Mouse (Mus musculus) forebrain, embryonic 13.5 days (tissue): ENCODE results near the gene Rps6kc1. TPM values are rescaled to one million over a fixed set of nuclear protein-coding genes. Genes with fewer than 3 reads are reported as not detected.

ENCODE experiments used
- ATAC-seq: fragments of 200-750 bp; cut with Nextera tagmentation; 2 replicates; pipeline ENCODE4 v1.8.0; 2017
- H3K27ac ChIP-seq: fragments of 300-500 bp; sonication (generic); 2 replicates; pipeline ENCODE4 v1.5.1; 2015; ENCODE audit warnings: inconsistent platforms, mild to moderate bottlenecking, moderate library complexity
- H3K27me3 ChIP-seq: fragments of 300-500 bp; sonication (generic); 2 replicates; pipeline ENCODE4 v1.6.1; 2015; ENCODE audit warnings: mild to moderate bottlenecking, inconsistent platforms
- H3K36me3 ChIP-seq: fragments of 300-500 bp; sonication (generic); 2 replicates; pipeline ENCODE4 v1.6.1; 2015; ENCODE audit warnings: mild to moderate bottlenecking, inconsistent platforms; ENCODE audit not compliant: poor library complexity, severe bottlenecking
- H3K4me1 ChIP-seq: fragments of 300-500 bp; sonication (generic); 2 replicates; pipeline ENCODE4 v1.6.1; 2015; ENCODE audit warnings: inconsistent platforms
- H3K4me2 ChIP-seq: fragments of 300-500 bp; sonication (generic); 2 replicates; pipeline ENCODE4 v1.6.1; 2015; ENCODE audit warnings: inconsistent platforms, mild to moderate bottlenecking, moderate library complexity
- H3K4me3 ChIP-seq: fragments of 300-500 bp; sonication (generic); 2 replicates; pipeline ENCODE4 v1.5.1; 2015; ENCODE audit warnings: mild to moderate bottlenecking, inconsistent platforms
- H3K9ac ChIP-seq: fragments of 300-500 bp; sonication (generic); 2 replicates; pipeline ENCODE4 v1.6.1; 2015; ENCODE audit warnings: mild to moderate bottlenecking, inconsistent platforms
- H3K9me3 ChIP-seq: fragments of 300-500 bp; sonication (generic); replicated peaks from 2 replicates; pipeline ENCODE4 v1.6.1; 2016; ENCODE audit warnings: inconsistent platforms
- WGBS: fragments of 180-500 bp; shearing (Covaris S2); methylation state at CpG from one replicate; pipeline ENCODE4 v1.1.7; 2015; 5-methylcytosine and 5-hydroxymethylcytosine counted together
- polyA plus RNA-seq: library from polyadenylated mRNA; unstranded; fragments of >200 nt; fragmentation: Nextera tagmentation; extraction: Ambion mirVana; gene quantifications from 2 replicates; pipeline ENCODE4 v1.2.1, GENCODE M21; 2015

Gene Rps6kc1
- polyA plus RNA-seq, 1 experiment from 2014 or later: 20.2 TPM

DNA sequence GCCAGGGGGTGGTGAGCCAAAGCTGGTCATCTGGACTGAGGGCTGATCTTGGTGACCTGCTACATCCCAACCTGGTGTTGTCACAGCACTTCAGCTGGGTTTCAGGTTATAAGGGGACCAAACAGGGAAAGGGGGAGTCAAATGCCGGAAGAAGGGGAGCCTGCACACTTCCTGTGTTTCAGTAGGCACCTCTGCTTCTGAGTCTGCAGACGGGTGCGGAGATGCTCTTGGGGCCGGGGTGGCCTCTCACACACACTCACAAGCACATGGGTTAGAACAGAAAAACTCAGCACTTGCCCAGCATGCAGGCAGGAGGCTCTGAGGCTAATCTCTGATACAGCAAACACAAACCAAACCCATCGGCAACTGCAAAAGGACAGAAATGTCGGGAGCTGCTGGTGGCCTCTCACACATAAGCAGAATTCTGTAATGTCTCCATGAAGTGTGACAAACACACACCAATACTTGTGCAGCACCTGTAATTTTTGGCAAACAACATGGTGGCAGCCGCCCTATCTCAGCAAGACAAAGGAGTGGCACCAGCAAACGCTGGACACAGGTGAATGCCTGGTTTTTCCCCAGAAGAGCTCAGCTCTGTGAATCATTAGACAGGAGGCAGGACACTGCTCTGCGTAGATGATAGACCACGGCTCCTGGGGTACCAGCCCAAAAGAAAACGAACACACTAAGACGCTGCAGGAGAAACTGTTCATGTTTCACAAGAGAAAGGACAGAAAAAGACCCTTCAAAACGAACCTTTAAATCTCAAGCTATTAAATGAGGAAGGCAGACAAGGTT, 139.3 kb downstream of the Rps6kc1 start:
- H3K4me1 ChIP-seq: no peaks in the 10 kb centered on the region
- H3K9ac ChIP-seq: no peak overlapping the region
- no peak for ATAC-seq
- H3K4me2 ChIP-seq: no peak overlapping the region
- H3K36me3 ChIP-seq: peaks cover 22% of the 10 kb centered on the region; the same call in 1 of the 2 replicates
- WGBS: 89% methylated on average over 13 of the region's 13 CpGs
- no peak overlapping the region for H3K4me3 ChIP-seq
- no peaks in the 10 kb centered on the region for H3K9me3 ChIP-seq
- no peaks in the 10 kb centered on the region for H3K27me3 ChIP-seq
- H3K27ac ChIP-seq: no peak overlapping the region

GRCm38 (mm10) chr1:190769748-190770147, 141.8 kb downstream of the Rps6kc1 start:
- Histone ChIP-seq H3K9me3 (no peaks in the 10 kb centered on the region), H3K4me3 (no peak overlapping the region), H3K27ac (no peak overlapping the region), H3K4me1 (no peaks in the 10 kb centered on the region), H3K9ac (no peak overlapping the region), H3K36me3 (peaks cover 6% of the 10 kb centered on the region; the same call in 1 of the 2 replicates), H3K27me3 (no peaks in the 10 kb centered on the region), H3K4me2 (no peak overlapping the region)
- whole genome bisulfite sequencing: 81% methylated on average over 7 of the region's 7 CpGs
- no peak for ATAC-seq

DNA sequence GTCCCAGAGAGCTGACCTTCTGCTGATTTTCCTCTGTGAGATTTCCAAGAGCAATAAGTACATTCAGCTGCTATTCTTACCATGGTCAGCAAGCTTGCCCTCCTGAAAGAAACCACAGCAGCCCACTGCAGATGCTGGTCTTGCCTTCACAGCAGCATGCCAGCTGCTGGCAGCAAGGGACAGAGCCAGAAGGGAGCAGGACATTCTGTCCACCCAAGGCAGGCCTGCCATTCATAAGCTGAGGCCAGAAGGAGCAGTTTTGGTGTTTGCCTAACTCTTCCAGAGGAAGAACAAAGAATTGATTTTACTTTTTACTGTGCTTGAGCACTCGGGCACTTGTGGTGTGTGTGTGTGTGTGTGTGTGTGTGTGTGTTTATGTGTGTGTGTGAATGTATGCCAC, 143.3 kb downstream of the Rps6kc1 start:
- Histone ChIP-seq H3K9ac (no peak overlapping the region), H3K27ac (no peak overlapping the region), H3K4me1 (peaks cover 8% of the 10 kb centered on the region; the same call in 1 of the 2 replicates), H3K36me3 (peaks cover 3% of the 10 kb centered on the region; the same call in 1 of the 2 replicates), H3K9me3 (no peaks in the 10 kb centered on the region), H3K4me3 (no peak overlapping the region), H3K27me3 (no peaks in the 10 kb centered on the region), H3K4me2 (no peak overlapping the region)
- 100% methylated on average over 1 of the region's 1 CpGs for WGBS
- no peak for ATAC-seq

DNA sequence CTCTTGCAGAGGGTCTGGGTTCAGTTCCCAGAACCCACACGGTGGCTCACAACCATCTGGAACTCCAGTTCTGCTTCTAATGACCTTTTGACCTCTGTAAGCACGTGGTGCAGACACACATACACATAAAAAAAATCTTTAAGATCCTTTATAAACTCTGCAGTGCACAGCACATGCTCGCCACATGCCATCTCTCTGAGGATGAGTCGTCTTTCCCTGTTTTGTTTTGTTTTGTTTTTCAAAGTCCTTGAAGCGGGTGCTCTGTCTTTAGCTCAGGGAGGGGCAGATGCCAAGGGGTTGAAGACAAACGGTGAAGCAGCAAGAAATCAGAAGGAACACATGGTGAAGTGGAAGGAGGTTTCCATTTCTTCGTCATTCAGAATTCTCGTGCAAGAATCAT, 143.9 kb downstream of the Rps6kc1 start:
- no peak overlapping the region for H3K9ac ChIP-seq
- H3K27me3 ChIP-seq: no peaks in the 10 kb centered on the region
- no peak overlapping the region for H3K27ac ChIP-seq
- H3K4me1 ChIP-seq: peaks cover 8% of the 10 kb centered on the region; the same call in 1 of the 2 replicates
- H3K4me3 ChIP-seq: no peak overlapping the region
- no peak for ATAC-seq
- no peaks in the 10 kb centered on the region for H3K9me3 ChIP-seq
- 71% methylated on average over 8 of the region's 8 CpGs for WGBS
- no peak overlapping the region for H3K4me2 ChIP-seq
- no peaks in the 10 kb centered on the region; the same call in 1 of the 2 replicates for H3K36me3 ChIP-seq

DNA sequence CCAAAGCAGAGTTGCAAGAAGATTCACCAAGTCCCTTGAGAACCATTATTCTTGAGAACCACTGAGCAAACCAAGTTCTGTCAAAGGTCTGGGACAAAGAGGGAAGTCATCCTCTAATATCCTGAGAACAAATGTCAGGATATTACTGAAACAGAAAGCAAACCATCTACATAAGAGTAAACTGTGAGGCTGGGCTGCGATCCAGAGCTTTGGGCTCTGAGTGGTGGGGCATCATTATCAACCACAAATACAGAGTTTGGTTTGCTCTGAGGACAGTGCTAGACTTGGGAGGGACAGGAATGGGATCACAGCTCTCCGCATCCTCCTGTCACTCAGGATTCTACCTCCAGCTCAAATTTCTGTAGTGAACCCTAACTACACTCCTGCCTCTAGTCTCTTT, 144.8 kb downstream of the Rps6kc1 start:
- Histone ChIP-seq H3K9ac (no peak overlapping the region), H3K4me1 (peaks cover 11% of the 10 kb centered on the region), H3K4me3 (no peak overlapping the region), H3K27ac (no peak overlapping the region), H3K36me3 (no peaks in the 10 kb centered on the region; the same call in 1 of the 2 replicates), H3K9me3 (no peaks in the 10 kb centered on the region), H3K4me2 (no peak overlapping the region), H3K27me3 (no peaks in the 10 kb centered on the region)
- WGBS: 96% methylated on average over 2 of the region's 2 CpGs
- no peak for ATAC-seq

DNA sequence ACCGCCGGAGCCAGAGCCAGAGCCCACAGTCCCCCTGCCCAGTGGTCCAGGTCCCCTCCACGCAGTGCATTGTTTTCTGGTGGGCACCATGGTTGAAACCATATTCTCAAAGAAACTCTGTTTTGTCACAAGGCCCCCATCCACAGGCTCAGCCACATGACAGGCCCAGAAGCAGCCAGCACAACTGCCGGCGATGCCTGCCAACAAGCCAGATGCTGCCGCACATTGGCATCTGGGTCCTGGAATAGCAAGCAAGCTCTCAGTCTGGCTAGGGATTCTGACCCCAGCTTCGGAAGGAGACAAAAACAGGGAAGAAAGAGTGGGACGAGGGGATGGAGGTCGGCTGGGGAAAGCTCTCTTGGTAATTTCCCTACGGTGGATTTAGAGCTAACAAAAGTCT, 147.8 kb downstream of the Rps6kc1 start:
- Histone ChIP-seq H3K4me2 (no peak overlapping the region), H3K27me3 (no peaks in the 10 kb centered on the region), H3K9ac (no peak overlapping the region), H3K4me1 (peaks cover 13% of the 10 kb centered on the region), H3K9me3 (no peaks in the 10 kb centered on the region), H3K4me3 (no peak overlapping the region), H3K27ac (no peak overlapping the region), H3K36me3 (no peaks in the 10 kb centered on the region)
- WGBS: 70% methylated on average over 10 of the region's 10 CpGs
- no peak; the same call in 1 of the 2 replicates for ATAC-seq

DNA sequence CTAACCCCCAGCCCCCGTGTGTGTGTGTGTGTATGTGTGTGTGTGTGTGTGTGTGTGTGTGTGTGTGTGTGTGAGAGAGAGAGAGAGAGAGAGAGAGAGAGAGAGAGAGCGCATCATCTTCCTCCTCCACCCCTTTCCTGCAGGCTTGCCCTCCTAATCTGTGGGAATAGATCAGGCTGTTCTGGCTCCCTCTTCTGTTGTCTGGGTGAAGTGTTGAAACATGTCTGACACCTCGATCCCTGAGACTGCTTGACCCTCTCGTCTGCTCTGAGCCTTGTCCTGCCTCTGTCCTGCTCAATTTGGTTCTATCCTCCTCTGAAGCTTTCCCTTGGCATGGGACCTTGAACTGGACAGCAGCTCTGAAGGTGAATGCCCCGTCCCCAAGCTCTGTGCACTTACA, 149.8 kb downstream of the Rps6kc1 start:
- Histone ChIP-seq H3K27ac (no peak overlapping the region; the same call in 1 of the 2 replicates), H3K9me3 (no peaks in the 10 kb centered on the region), H3K4me3 (no peak overlapping the region), H3K4me1 (peaks cover 18% of the 10 kb centered on the region), H3K27me3 (no peaks in the 10 kb centered on the region), H3K36me3 (no peaks in the 10 kb centered on the region), H3K9ac (no peak overlapping the region), H3K4me2 (no peak overlapping the region)
- no peak for ATAC-seq
- 40% methylated on average over 4 of the region's 5 CpGs for WGBS

- no peak for ATAC-seq
- H3K4me1 ChIP-seq: peaks cover 10% of the 10 kb centered on the region
- H3K27ac ChIP-seq: no peak overlapping the region
- whole genome bisulfite sequencing: 86% methylated on average over 7 of the region's 8 CpGs
- no peaks in the 10 kb centered on the region for H3K36me3 ChIP-seq
- H3K27me3 ChIP-seq: no peaks in the 10 kb centered on the region
- no peaks in the 10 kb centered on the region for H3K9me3 ChIP-seq
- no peak overlapping the region for H3K4me2 ChIP-seq
- H3K9ac ChIP-seq: no peak overlapping the region
- H3K4me3 ChIP-seq: no peak overlapping the region
These were observed 153.7 kb downstream of the Rps6kc1 start for GRCm38 (mm10) chr1:190757899-190758298.

- 13% methylated on average over 8 of the region's 8 CpGs for WGBS
- peak; percentile 93 for ATAC-seq
- 0 out of 2 replicates have a peak, but pooled peaks cover 4% of the 10 kb centered on the region for H3K36me3 ChIP-seq
- no peak overlapping the region for H3K4me3 ChIP-seq
- peaks cover 16% of the 10 kb centered on the region for H3K4me1 ChIP-seq
- H3K4me2 ChIP-seq: peak overlapping the region; percentile 4; the same call in 1 of the 2 replicates
- no peaks in the 10 kb centered on the region for H3K27me3 ChIP-seq
- H3K9me3 ChIP-seq: peaks cover 13% of the 10 kb centered on the region
- H3K27ac ChIP-seq: peak overlapping the region; percentile 77
- H3K9ac ChIP-seq: no peak overlapping the region
These were observed 159.6 kb downstream of the Rps6kc1 start for GRCm38 (mm10) chr1:190751794-190752570.

- H3K36me3 ChIP-seq: 0 out of 2 replicates have a peak, but pooled peaks cover 4% of the 10 kb centered on the region
- H3K9ac ChIP-seq: no peak overlapping the region
- no peak for ATAC-seq
- peaks cover 18% of the 10 kb centered on the region for H3K9me3 ChIP-seq
- H3K4me1 ChIP-seq: peaks cover 16% of the 10 kb centered on the region
- no peaks in the 10 kb centered on the region for H3K27me3 ChIP-seq
- 88% methylated on average over 10 of the region's 10 CpGs for WGBS
- H3K4me2 ChIP-seq: no peak overlapping the region
- no peak overlapping the region for H3K27ac ChIP-seq
- H3K4me3 ChIP-seq: no peak overlapping the region
These were observed 162.6 kb downstream of the Rps6kc1 start for GRCm38 (mm10) chr1:190748937-190749336.

DNA sequence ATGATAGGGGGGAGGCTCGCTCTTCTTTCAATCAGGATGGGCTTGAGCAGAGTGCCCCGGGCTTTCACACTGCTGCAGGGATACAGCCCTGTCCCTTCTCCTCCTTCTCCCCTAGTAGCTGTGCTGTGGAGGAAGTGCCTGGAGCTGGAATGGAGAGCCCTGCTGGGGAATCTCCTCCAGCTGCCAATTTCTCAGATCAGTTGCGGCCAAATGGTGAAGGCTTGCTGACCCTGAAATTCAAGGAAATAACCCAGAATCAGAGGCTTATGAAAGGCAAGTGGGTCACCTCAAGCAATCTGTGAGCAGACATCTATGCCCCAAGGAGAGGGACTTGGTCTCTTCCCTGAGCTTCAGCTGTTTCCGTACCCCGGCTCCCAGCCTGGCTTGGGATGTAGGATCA, 170.1 kb downstream of the Rps6kc1 start:
- Histone ChIP-seq H3K4me3 (no peak overlapping the region), H3K9me3 (peaks cover 5% of the 10 kb centered on the region), H3K4me1 (no peaks in the 10 kb centered on the region), H3K27ac (no peak overlapping the region), H3K9ac (no peak overlapping the region), H3K27me3 (no peaks in the 10 kb centered on the region), H3K4me2 (no peak overlapping the region), H3K36me3 (no peaks in the 10 kb centered on the region)
- WGBS: 86% methylated on average over 5 of the region's 5 CpGs
- no peak for ATAC-seq

- H3K27ac ChIP-seq: no peak overlapping the region
- WGBS: 82% methylated on average over 6 of the region's 6 CpGs
These were observed 178.8 kb downstream of the Rps6kc1 start for GRCm38 (mm10) chr1:190732803-190733202.

More at GRCm38 (mm10) chr1:190732803-190733202, 178.8 kb downstream of the Rps6kc1 start:
- no peak overlapping the region for H3K4me3 ChIP-seq
- no peaks in the 10 kb centered on the region for H3K9me3 ChIP-seq
- no peak overlapping the region for H3K4me2 ChIP-seq
- H3K4me1 ChIP-seq: peaks cover 28% of the 10 kb centered on the region
- H3K36me3 ChIP-seq: no peaks in the 10 kb centered on the region
- H3K9ac ChIP-seq: no peak overlapping the region
- H3K27me3 ChIP-seq: no peaks in the 10 kb centered on the region
- no peak for ATAC-seq
